Mouse (Mus musculus): ENCODE data around the gene Olfr1333. TPM values are rescaled to one million over a fixed set of nuclear protein-coding genes. Genes with fewer than 3 reads are reported as not detected.
A peak's percentile ranks its signal among the peaks of the same experiment; 100 is the strongest.
"Not testable (repeated sequence)": the region's sequence is repeated elsewhere in the genome, so short reads cannot be mapped to it uniquely, and the experiment has no call there.

Olfr1333 gene
- total RNA-seq (2021): not detected
- long read RNA-seq: 0 reads

DNA sequence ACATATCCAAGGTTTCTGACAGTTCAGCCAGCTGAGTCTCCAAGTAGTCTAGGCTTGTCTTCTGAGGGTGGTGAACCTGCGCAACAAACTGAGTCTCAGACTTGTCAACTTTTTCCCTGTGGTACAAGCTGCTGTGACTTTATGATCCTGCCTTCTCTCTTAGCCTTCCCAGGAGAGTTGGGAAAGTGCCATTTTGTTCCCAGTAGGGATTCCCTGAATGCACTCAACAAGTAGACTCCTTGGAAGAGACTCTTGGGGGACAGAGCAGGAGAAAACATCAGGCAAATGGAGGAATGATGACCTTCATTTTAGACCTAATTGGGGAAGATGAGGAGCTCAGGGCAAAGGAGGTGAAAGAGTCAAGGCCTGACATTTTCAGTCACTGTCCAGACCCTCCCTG is at the start of gene Olfr1333:
TSS of gene Olfr1333 (minus strand) at position 101 of the 400 bp plus-strand sequence.
- no peak for DNase-seq (ENCODE audit: low spot score in 2 of 2)

DNA sequence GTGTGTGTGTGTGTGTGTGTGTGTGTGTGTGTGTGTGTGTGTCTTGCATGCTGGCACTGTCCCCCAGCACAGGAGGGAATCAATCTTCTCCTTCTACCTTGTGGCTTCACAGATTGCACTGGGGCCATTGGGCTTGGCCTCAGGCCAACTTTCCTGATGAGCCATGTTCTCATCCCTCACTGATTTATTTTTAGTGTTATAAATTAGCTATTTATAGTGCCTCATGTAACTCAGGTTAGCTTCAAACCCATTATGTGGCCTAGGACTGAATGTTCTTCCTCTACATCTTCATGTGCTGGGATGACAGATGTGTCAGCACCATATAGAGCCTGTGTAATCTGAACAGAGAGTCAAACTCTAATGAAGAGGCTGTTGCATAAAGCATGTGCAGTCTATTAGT is 31.5 kb upstream of the Olfr1333 start:
- DNase-seq (ENCODE audit: low spot score in 2 of 2): peak in 1 of 2 experiments; percentile 1

DNA sequence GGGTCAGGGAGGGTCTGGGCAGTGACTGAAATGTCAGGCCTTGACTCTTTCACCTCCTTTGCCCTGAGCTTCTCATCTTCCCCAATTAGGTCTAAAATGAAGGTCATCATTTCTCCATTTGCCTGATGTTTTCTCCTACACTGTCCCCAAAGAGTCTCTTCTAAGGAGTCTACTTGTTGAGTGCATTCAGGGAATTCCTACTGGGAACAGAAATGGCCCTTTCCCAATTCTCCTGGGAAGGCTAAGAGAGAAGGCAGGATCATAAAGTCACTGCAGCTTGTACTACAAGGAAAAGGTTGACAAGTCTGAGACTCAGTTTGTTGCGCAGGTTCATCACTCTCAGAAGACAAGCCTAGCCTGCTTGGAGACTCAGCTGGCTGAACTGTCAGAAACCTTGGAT is 28.3 kb upstream of the Olfr1333 start, which contains the start of gene Olfr1331:
TSS of gene Olfr1331 (plus strand) at position 301 of the 400 bp plus-strand sequence.
- no peak for DNase-seq (ENCODE audit: low spot score in 2 of 2)

DNA sequence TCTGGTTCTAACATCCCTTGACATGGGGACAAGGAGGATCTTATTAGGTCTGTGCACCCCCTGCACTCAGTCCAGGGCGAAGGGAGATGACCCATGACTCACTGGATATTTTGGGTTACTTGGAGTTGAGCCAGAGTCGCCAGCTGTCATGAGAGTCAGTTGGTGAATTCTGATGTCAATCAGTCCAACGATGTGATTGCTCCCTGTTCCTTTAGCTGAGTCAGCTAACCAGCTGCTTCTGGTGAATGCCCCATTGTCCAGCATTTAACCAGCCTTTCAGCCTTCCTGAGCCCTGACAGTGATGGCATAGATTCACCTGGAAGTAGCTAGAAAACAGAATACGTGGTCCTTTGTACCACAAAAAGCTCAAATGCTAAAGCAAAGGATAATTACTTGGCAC is 26.6 kb upstream of the Olfr1333 start:
- DNase-seq (ENCODE audit: low spot score in 2 of 2): peak in 1 of 2 experiments; percentile 14

DNA sequence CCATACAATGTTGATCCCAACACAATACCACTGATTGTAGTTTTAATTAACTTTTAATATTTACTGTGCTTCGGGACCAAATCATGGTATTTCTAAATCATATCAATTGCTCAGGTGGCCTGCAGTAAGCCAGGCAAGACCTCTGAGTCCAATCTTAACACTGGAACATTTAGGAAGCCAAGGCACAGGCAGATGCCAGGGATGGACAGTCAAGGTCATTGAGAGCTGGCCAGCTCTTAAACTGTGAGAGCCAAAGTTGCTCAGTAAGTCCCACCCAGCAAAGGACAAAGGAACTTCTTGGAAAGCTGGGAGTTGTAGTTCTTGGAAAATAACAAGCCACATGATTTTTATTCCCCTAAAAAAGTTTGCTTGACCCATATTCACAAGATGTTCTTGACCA is 25.7 kb upstream of the Olfr1333 start:
- DNase-seq (ENCODE audit: low spot score in 2 of 2): no peak

DNA sequence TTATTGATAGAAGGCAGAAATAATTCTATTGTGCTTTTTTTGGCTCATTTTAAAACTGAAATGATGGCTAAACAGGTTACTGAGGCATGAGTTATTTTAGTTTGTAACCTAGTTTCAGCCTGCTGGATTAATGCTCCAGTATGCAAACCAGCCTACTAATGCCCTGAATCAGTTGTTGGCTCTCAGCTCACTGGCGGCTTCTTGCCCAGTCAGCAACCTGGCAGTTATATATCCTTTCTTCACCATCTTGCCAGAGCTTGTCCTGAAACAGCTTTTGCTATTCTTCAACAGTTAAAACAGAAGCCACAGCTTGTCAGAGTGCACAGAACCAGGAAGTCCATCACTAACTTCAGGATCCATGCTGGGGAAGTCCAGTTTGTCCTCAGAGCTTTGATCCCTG is 17.2 kb downstream of the Olfr1333 start:
- peak in 1 of 2 experiments; percentile 6 for DNase-seq (ENCODE audit: low spot score in 2 of 2)

DNA sequence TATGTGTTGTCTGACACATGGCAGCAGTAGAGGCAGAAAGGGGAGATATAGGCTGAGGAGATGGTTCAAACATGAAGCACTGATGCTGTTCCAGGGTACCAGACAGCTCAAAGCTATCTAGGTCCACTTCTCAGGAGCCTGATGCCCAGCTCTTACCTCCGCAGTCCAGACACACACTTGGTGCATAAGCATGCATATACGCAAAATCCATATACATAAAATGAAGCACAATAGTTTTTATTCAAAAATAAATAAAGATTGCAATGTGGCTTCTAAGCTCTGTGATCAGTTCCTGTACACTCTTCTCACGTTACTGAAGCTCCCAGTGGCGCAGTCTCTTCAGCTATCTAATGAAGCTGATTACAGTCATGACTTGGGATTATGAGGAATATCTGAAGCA is 26.2 kb downstream of the Olfr1333 start, which contains the start of gene Olfr1335:
TSS of gene Olfr1335 (minus strand) at position 101 of the 400 bp plus-strand sequence.
- DNase-seq (ENCODE audit: low spot score in 2 of 2): no peak

DNA sequence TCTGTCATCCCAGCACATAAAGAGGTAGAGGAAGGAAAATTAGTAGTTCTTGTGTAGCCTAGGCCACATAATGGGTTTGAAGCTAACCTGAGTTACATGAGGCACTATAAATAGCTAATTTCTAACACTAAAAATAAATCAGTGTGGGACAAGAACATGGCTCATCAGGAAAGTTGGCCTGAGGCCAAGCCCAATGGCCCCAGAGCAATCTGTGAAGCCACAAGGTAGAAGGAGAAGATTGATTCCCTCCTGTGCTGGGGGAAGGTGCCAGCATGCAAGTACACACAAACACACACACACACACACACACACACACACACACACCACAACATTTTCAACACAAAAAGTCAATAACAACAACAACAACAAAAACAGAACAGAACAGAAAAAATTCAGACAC is 43.3 kb downstream of the Olfr1333 start:
- DNase-seq (ENCODE audit: low spot score in 2 of 2): not testable (repeated sequence)

DNA sequence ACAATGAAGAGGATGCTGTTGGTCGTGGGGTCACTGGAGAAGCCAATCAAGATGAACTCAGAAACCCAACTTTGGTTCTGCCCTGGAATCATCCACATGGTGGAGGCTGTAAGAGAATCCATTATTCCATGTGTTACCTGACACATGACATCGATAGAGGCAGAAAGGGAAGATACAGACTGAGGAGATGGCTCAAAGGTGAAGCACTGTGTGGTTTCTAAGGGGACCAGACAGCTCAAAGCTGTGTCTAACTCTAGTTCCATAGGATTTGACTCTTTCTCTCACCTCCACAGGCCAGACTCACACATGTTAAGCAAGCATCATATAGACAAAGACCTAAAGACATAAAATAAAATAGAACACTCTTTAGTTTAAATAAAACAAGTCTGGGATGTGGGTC is 53.6 kb downstream of the Olfr1333 start, which contains the start of gene Olfr1337:
TSS of gene Olfr1337 (minus strand) at position 101 of the 400 bp plus-strand sequence.
- DNase-seq (ENCODE audit: low spot score in 2 of 2): no peak

Other genes with a start within 250 kb of the Olfr1333 start
- gene Cfap57, start 215.5 kb downstream of the Olfr1333 start, total RNA-seq (2021): under 1 TPM; 0.41 to 0.84 TPM
- 10 to 100 TPM; 58.4 to 62.8 TPM for gene Ebna1bp2, start 215.5 kb downstream of the Olfr1333 start, total RNA-seq (2021)
- gene Olfr62, start 177.3 kb downstream of the Olfr1333 start, total RNA-seq (2021): not detected
- not detected for gene Olfr1342, start 143.5 kb downstream of the Olfr1333 start, total RNA-seq (2021)
- not detected for gene Olfr1341, start 132.8 kb downstream of the Olfr1333 start, total RNA-seq (2021)
- not detected for gene Olfr1340, start 116.1 kb downstream of the Olfr1333 start, total RNA-seq (2021)
- gene Olfr1339, start 104.1 kb downstream of the Olfr1333 start, total RNA-seq (2021): not detected
- gene Olfr1338, start 77.5 kb downstream of the Olfr1333 start, total RNA-seq (2021): not detected
- gene Olfr1337, start 53.7 kb downstream of the Olfr1333 start, total RNA-seq (2021): not detected
- gene Olfr1335, start 26.3 kb downstream of the Olfr1333 start, total RNA-seq (2021): not detected
- gene Olfr1331, start 28.4 kb upstream of the Olfr1333 start, total RNA-seq (2021): not detected
- not detected for gene Olfr1330, start 52.3 kb upstream of the Olfr1333 start, total RNA-seq (2021)
- not detected for gene Olfr1329, start 81.2 kb upstream of the Olfr1333 start, total RNA-seq (2021)
- gene Olfr1328, start 102.3 kb upstream of the Olfr1333 start, total RNA-seq (2021): not detected
- gene Lao1, start 125.3 kb upstream of the Olfr1333 start, total RNA-seq (2021): under 1 TPM; 0.30 to 0.57 TPM